Mouse (Mus musculus): ENCODE data around the gene Abr.
A peak's percentile ranks its signal among the peaks of the same experiment; 100 is the strongest.

The Abr gene

GRCm38 (mm10) chr11:76399587-76400330 is 222.4 kb downstream of the Abr start:
- DNase-seq = peak; percentile 33 to 37

GRCm38 (mm10) chr11:76398798-76399586 is 223.1 kb downstream of the Abr start, which contains the start of gene Nxn:
Gene Nxn (minus strand): TSS chr11:76399140.
- DNase-seq = peak; percentile 93 to 95

DNA sequence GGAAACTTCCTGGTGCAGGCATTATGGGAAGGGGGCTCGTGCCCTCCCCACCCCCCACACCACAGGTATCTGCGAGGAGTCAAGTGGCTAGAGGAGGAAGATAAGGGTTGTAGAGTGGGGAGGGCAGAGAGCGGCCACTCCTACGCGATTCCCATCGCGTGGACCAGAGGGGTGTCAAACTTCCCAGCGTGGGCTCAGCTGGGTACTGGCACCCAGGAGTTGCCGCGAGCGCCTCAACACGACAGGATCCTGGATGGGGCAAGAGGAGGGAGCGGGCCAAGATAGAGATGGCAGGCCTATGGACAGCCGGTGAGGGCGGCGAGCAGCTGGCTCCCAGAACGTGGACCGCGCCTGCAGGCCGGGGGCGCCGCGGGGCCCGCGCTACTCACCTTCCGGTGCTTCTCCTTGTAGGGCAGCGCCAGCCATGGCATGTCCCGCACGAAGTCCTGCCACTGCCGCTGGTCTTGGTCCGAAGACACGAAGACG is 223.8 kb downstream of the Abr start:
- DNase-seq = no peak

GRCm38 (mm10) chr11:76397650-76398311 is 224.3 kb downstream of the Abr start:
- peak; percentile 13 to 32 for DNase-seq

DNA sequence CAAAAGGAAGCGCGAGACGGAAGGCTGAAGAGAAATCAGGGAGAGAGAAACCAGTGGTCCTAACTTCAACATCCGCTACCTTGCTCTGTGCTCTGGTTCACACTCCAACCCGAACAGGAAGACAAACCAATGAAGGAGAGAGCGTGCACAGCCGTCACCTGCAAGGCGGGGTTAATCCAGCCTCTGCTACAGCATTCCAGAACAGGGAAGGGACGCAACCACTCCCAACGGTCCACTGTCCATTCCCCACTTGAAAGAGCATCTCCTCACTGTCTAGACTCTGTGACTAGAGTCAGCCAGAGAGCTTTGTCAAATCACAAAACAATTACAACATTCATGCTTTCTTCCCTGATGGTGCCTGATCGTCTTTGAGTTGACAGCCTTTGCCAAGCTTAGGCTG is 229.1 kb downstream of the Abr start:
- no peak for DNase-seq

- DNase-seq = no peak
Measured at GRCm38 (mm10) chr11:76392532-76392931, 229.6 kb downstream of the Abr start.

DNA sequence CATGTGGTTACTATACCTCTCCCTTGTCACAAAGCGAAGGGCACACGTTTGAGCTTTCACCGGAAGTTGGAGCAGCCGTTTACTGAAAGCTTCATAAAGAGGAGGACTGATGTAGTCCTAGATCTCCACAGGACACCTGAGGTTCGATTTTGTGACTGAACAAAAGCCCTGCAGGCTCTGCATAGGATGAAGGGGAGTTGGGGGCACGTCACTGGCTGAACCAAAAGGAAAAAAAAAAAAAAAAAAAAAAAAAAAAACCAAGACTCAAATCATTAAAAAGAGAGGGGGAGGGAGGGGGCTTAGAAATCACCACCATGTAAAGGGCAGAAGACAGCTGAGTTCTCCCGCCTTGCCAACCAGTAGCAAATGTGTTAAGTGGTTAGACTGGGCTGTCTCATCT is 233.4 kb downstream of the Abr start:
- no peak for DNase-seq

- no peak for DNase-seq
Measured at GRCm38 (mm10) chr11:76387097-76387496, 235.0 kb downstream of the Abr start.

DNA sequence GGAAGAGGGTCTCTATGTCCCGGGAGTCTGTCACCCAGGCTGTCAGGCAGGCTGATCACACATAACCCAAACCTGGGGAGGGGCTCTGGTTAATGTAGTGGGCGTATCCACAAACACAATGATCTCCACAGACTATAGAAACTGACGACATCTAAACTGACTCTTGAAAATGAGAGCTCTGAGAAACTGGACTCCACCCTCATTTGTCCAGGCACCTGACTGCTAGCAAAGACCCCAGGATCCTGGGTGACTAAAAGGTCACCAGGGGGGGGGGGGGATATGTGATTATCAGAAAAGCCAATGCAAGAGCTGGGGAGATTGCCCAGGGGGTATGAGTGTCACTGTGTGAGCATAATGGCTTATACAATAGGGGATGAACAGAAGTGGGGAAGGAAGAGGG is 236.4 kb downstream of the Abr start:
- DNase-seq = no peak

GRCm38 (mm10) chr11:76385017-76385416 is 237.1 kb downstream of the Abr start:
- DNase-seq = no peak

DNA sequence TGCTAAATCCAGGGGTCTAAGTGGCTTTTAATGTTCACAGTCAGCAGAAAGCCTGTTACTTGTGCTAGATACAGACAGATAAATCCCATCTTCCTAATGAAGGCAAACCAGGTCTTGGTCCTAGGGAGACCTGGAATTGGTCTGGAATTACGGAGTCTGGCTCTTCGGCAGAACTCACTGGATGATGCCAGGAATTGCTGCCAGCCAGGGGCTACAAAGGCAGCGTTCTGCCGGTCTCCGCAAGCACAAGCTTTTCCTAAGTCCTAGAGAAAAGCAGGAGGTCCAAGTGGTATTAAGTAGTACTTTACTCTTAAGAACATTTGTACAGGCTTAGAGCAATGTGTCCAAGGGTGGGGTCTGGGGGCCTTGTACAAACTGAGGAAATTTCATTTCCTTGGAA is 237.8 kb downstream of the Abr start:
- no peak for DNase-seq

- DNase-seq = no peak
Measured at GRCm38 (mm10) chr11:76382711-76383324, 239.3 kb downstream of the Abr start.

DNA sequence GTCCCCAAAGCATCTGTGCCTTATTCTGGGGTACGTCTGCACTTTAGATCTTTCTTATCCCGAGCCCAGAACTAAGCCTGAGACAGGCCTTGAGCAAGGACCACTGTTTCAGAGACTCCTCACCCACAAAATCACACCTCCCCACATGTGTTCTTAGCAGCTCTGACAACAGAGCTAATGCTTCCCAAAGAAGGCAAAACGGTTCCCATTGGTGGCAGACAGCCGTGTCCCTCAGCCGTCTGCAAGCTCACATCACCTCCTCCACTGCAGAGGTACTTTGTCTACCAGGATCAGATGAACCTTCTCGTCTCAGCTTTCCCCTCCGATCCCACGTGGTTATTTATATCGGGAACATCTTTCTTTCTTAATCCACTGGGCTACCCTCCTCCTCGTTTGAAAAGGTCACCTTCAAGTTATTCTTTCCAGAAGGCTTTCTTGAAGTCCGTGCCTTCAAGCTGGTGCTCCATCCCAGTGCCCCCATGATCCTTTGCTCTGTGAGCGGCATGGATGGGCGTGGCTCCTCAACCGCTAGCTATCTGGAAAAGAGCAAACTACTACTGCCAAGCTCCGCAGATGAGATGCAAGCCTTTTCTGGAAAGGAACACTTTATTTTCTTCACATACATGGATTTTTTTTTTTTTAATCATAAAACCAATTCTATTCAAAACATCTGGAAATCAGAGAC is 240.8 kb downstream of the Abr start:
- DNase-seq = no peak

DNA sequence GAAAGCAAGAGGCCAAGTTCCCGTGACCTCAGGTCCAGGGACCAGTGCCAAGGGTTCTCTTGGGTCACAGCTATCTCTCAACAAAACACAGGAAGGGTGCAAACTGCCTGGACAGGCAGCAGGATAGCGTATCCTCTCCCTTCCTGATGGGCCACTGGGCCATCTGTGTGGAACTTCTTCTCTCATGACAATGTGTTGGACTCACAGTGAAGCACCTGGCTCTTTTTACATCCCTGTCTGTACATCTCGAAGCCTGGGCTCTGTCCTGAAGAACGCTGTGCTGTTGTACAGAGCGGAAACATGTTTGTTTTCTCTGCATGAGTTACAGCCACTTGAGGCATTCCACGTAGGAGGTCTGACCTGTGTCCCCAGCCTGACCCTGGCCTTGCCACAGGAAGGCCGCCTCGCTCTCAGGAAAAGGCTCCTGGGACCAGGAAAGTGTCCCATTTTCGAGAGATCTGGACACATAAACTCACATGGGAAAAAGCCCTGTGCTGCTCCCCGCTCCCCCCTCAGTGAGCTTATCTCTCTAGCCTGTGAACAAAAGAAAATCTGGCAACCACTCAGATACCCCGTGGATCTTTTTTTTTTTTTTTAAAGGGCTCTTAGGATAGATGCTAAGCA is 242.1 kb downstream of the Abr start:
- DNase-seq = no peak

DNA sequence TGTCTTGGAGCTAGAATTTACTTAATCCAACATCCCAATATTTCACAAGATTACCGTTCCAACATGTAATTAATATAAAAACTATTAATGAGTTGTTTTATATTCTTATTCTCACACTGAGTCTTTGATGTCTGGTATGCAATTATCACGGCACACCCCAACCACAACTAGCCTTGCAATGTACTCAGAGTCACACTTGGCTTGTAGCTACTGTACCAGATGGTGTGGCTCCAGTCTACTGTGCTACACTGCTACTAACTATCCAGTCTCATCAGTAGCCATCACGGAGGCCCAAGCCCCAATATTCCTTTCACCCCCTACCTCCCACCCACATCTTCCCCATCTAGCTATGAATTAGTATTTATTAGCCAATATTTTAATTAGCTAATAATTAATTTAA is 245.7 kb downstream of the Abr start:
- no peak for DNase-seq

DNA sequence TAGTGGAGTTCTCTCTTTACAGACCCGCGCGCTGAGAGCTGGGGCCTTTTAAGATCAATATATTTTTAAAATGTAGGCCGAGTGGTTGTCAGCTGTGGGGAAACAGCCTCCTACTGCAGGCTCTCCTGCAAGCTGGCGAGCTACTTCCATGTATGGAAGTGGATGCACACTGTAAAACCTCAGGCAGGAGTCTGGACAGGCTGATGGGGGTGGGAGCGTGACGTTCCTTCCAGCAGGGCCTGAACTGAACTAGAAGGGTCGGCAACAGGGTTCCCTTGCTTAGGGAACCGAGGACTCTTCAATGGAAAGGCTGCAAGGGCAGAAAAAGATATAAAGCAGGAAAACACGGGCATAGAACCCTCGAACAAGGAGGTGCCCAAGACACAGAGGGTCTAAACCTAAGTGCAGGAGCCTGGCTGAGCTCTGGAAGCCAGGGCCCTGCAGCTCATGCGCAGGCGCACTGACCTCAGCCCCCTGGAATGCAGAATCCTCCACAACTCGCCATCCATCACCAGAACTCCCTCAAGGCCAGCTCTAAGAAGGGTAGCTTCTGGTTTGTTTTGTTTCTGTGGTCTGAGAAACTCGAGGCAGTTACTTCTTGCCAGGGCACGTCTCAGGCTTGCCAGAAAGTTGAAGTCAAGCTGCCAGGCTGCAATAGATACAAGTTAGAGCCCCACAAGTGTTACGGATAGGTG is 247.5 kb downstream of the Abr start:
- DNase-seq = no peak

DNA sequence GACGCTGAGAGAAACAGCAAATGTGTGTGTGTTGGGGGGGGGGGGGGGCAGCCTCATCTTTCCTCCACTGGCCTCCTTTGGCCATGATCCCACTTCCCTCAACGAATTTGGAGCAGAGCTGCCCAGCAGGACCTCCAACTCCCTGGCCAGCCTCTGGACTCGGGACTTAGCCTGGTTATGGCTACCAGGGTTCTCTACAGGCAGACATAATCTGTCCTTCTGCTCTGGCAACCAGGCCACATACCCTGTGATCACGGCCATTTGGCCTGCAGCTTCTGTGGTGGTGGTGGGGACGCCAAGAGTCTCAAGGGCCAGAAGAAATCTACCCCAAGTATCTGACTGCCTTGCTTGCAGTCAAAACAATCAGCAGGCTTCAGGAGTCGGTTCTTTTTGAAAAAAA is 249.6 kb downstream of the Abr start:
- DNase-seq = no peak

- DNase-seq = no peak
Measured at GRCm38 (mm10) chr11:76372120-76372519, 250.0 kb downstream of the Abr start.

GRCm38 (mm10) chr11:76370491-76370890 is 251.6 kb downstream of the Abr start:
- DNase-seq = no peak
